Mouse (Mus musculus): Measurements from ENCODE around the gene Zfp456.
"Not testable (repeated sequence)": the region's sequence is repeated elsewhere in the genome, so short reads cannot be mapped to it uniquely, and the experiment has no call there.

- TF ChIP-seq CTCF (IDR thresholded peaks at IDR 0.05 in 2 of 3, conservative IDR thresholded peaks at IDR 0.05 in 1 of 3; ENCODE audit: control insufficient read depth in 1 of 3, insufficient read depth in 1 of 3, low read depth in 2 of 3, low read length in 3 of 3, poor library complexity in 1 of 3, severe bottlenecking in 1 of 3); ETS1 (IDR thresholded peaks at IDR 0.05; ENCODE audit: low read depth, low read length); GATA1 (IDR thresholded peaks at IDR 0.05; ENCODE audit: low read depth, low read length); MAFK (IDR thresholded peaks at IDR 0.05; ENCODE audit: borderline replicate concordance, low read depth, low read length); USF2 (IDR thresholded peaks at IDR 0.05; ENCODE audit: borderline replicate concordance in 1 of 2, insufficient read depth in 1 of 2, low read depth in 1 of 2, low read length in 2 of 2); GABPA (IDR thresholded peaks at IDR 0.05; ENCODE audit: low read depth, low read length); TAL1 (IDR thresholded peaks at IDR 0.05; ENCODE audit: low read length); EP300 (IDR thresholded peaks at IDR 0.05; ENCODE audit: low read depth in 1 of 2, low read length in 2 of 2); RAD21 (IDR thresholded peaks at IDR 0.05; ENCODE audit: low read depth, low read length); HCFC1 (IDR thresholded peaks at IDR 0.05; ENCODE audit: low read depth, low read length); CHD1 (IDR thresholded peaks at IDR 0.05; ENCODE audit: low read depth, low read length): not testable (repeated sequence)
These were observed 38.0 kb upstream of the Zfp456 start for GRCm38 (mm10) chr13:67413634-67414033.

All from MEL (cell line).